Mouse (Mus musculus) limb, embryonic 11.5 days (tissue): Measurements from ENCODE around the gene Ccdc186. TPM values are rescaled to one million over a fixed set of nuclear protein-coding genes. Genes with fewer than 3 reads are reported as not detected.

Source experiments
- ATAC-seq: fragments of 200-750 bp; cut with Nextera tagmentation; 2 replicates; pipeline ENCODE4 v1.8.0; 2017; ENCODE audit warnings: low read depth; ENCODE audit not compliant: insufficient number of reproducible peaks, low FRiP score, low TSS enrichment
- DNase-seq: peaks from one replicate; pipeline ENCODE4 v3.0.0-alpha.2; 2015; ENCODE audit warnings: low spot score
- H3K27ac ChIP-seq: fragments of 300-500 bp; sonication (generic); replicated peaks from 2 replicates; pipeline ENCODE4 v1.5.1; 2014; ENCODE audit warnings: low read depth, mild to moderate bottlenecking, low read length
- H3K27me3 ChIP-seq: fragments of 300-500 bp; sonication (generic); 2 replicates; pipeline ENCODE4 v1.6.1; 2014; ENCODE audit warnings: mild to moderate bottlenecking, low read length, mixed read lengths; ENCODE audit not compliant: control insufficient read depth, insufficient read depth
- H3K36me3 ChIP-seq: fragments of 300-500 bp; sonication (generic); 2 replicates; pipeline ENCODE4 v1.6.1; 2014; ENCODE audit warnings: mild to moderate bottlenecking, low read length, moderate library complexity, mixed read lengths; ENCODE audit not compliant: control insufficient read depth, insufficient read depth
- H3K4me1 ChIP-seq: fragments of 300-500 bp; sonication (generic); 2 replicates; pipeline ENCODE4 v1.6.1; 2014; ENCODE audit warnings: low read length, mixed read lengths; ENCODE audit not compliant: control insufficient read depth, insufficient read depth
- H3K4me2 ChIP-seq: fragments of 300-500 bp; sonication (generic); 2 replicates; pipeline ENCODE4 v1.6.1; 2014; ENCODE audit warnings: low read depth, mild to moderate bottlenecking, moderate library complexity; ENCODE audit not compliant: severe bottlenecking
- H3K4me3 ChIP-seq: fragments of 300-500 bp; sonication (generic); 2 replicates; pipeline ENCODE4 v1.5.1; 2014; ENCODE audit warnings: low read depth, low read length
- H3K9ac ChIP-seq: fragments of 300-500 bp; sonication (generic); 2 replicates; pipeline ENCODE4 v1.6.1; 2014; ENCODE audit warnings: mild to moderate bottlenecking, low read length
- H3K9me3 ChIP-seq: fragments of 300-500 bp; sonication (generic); 2 replicates; pipeline ENCODE4 v1.6.1; 2016; ENCODE audit warnings: low read length; ENCODE audit not compliant: control insufficient read depth
- WGBS: fragments of 180-500 bp; shearing (Covaris S2); extraction: QIAGEN DNeasy Blood & Tissue Kit; methylation state at CpG from one replicate; pipeline ENCODE4 v1.1.7; 2014; 5-methylcytosine and 5-hydroxymethylcytosine counted together
- polyA plus RNA-seq: library from polyadenylated mRNA; unstranded; fragments of >200 nt; fragmentation: Nextera tagmentation; extraction: Ambion mirVana; gene quantifications from 2 replicates; pipeline ENCODE4 v1.2.1, GENCODE M21; 2014

Ccdc186 gene
- polyA plus RNA-seq, 1 experiment from 2014 or later: 19.1 TPM

- Histone ChIP-seq H3K36me3 (no peaks in the 10 kb centered on the region), H3K4me2 (no peak overlapping the region), H3K4me1 (no peaks in the 10 kb centered on the region), H3K4me3 (no peak overlapping the region), H3K27me3 (peaks cover 6% of the 10 kb centered on the region; the same call in 1 of the 2 replicates), H3K9me3 (no peaks in the 10 kb centered on the region), H3K27ac (no peak overlapping the region), H3K9ac (no peak overlapping the region)
- DNase-seq (no peak), ATAC-seq (no peak)
- WGBS: 83% methylated on average over 9 of the region's 9 CpGs
Measured at GRCm38 (mm10) chr19:56829267-56829666, 7.3 kb upstream of the Ccdc186 start.

GRCm38 (mm10) chr19:56828305-56828704, 6.3 kb upstream of the Ccdc186 start:
- ATAC-seq (no peak), DNase-seq (no peak)
- Histone ChIP-seq H3K9me3 (no peaks in the 10 kb centered on the region), H3K4me1 (no peaks in the 10 kb centered on the region), H3K27me3 (peaks cover 6% of the 10 kb centered on the region; the same call in 1 of the 2 replicates), H3K4me3 (no peak overlapping the region), H3K9ac (no peak overlapping the region), H3K4me2 (no peak overlapping the region), H3K27ac (no peak overlapping the region), H3K36me3 (no peaks in the 10 kb centered on the region)
- 82% methylated on average over 11 of the region's 11 CpGs for WGBS

GRCm38 (mm10) chr19:56826047-56826631, 4.1 kb upstream of the Ccdc186 start, which contains the start of gene Tdrd1:
TSS of gene Tdrd1 (plus strand) at chr19:56826209.
- no peak within 1 kb of the TSS; the same call in 1 of the 2 replicates for H3K4me3 ChIP-seq
- 58% methylated on average over 44 of the region's 44 CpGs for WGBS
- no peak within 1 kb of the TSS for H3K9ac ChIP-seq
- ATAC-seq: no peak
- no peaks in the 10 kb centered on the region for H3K9me3 ChIP-seq
- H3K4me2 ChIP-seq: 0 out of 2 replicates have a peak within 1 kb of the TSS, but pooled peaks have one; percentile 5
- peak; percentile 38 for DNase-seq
- H3K27ac ChIP-seq: no peak within 1 kb of the TSS
- H3K27me3 ChIP-seq: no peaks in the 10 kb centered on the region
- no peaks in the 10 kb centered on the region for H3K4me1 ChIP-seq
- H3K36me3 ChIP-seq: no peaks in the 10 kb centered on the region

- WGBS: 21% methylated on average over 10 of the region's 10 CpGs
- H3K9ac ChIP-seq: peak overlapping the region; percentile 40
- H3K9me3 ChIP-seq: no peaks in the 10 kb centered on the region
- peak; percentile 41 for ATAC-seq
- peaks cover 4% of the 10 kb centered on the region; the same call in 1 of the 2 replicates for H3K4me1 ChIP-seq
- no peak for DNase-seq
- H3K27ac ChIP-seq: no peak overlapping the region
- peak overlapping the region; percentile 95 for H3K4me3 ChIP-seq
- H3K36me3 ChIP-seq: no peaks in the 10 kb centered on the region
- H3K4me2 ChIP-seq: peak overlapping the region; percentile 46
- no peaks in the 10 kb centered on the region for H3K27me3 ChIP-seq
Measured at GRCm38 (mm10) chr19:56822448-56822836, 452 bp upstream of the Ccdc186 start.

GRCm38 (mm10) chr19:56821040-56821797, 771 bp downstream of the Ccdc186 start:
- Histone ChIP-seq H3K27ac (no peak overlapping the region), H3K36me3 (no peaks in the 10 kb centered on the region), H3K4me1 (peaks cover 4% of the 10 kb centered on the region; the same call in 1 of the 2 replicates), H3K4me3 (peak overlapping the region; percentile 95), H3K9me3 (no peaks in the 10 kb centered on the region), H3K9ac (peak overlapping the region; percentile 83), H3K4me2 (peak overlapping the region; percentile 58), H3K27me3 (no peaks in the 10 kb centered on the region)
- DNase-seq: no peak
- ATAC-seq: no peak
- WGBS: 8% methylated on average over 22 of the region's 22 CpGs

GRCm38 (mm10) chr19:56817851-56818526, 4.0 kb downstream of the Ccdc186 start:
- 77% methylated on average over 14 of the region's 14 CpGs for WGBS
- Histone ChIP-seq H3K27me3 (no peaks in the 10 kb centered on the region), H3K9me3 (no peaks in the 10 kb centered on the region)

GRCm38 (mm10) chr19:56813360-56813759, 8.6 kb downstream of the Ccdc186 start:
- no peak overlapping the region for H3K9ac ChIP-seq
- no peak overlapping the region for H3K4me3 ChIP-seq
- no peak overlapping the region for H3K4me2 ChIP-seq
- DNase-seq (no peak), ATAC-seq (no peak)
- WGBS: 91% methylated on average over 4 of the region's 4 CpGs
- H3K9me3 ChIP-seq: no peaks in the 10 kb centered on the region
- H3K36me3 ChIP-seq: no peaks in the 10 kb centered on the region; the same call in none of the 2 replicates
- no peaks in the 10 kb centered on the region for H3K27me3 ChIP-seq
- peaks cover 4% of the 10 kb centered on the region; the same call in 1 of the 2 replicates for H3K4me1 ChIP-seq
- no peak overlapping the region for H3K27ac ChIP-seq

More at GRCm38 (mm10) chr19:56817851-56818526, 4.0 kb downstream of the Ccdc186 start:
- no peak overlapping the region for H3K27ac ChIP-seq
- H3K4me2 ChIP-seq: no peak overlapping the region
- H3K4me1 ChIP-seq: peaks cover 4% of the 10 kb centered on the region; the same call in 1 of the 2 replicates
- no peaks in the 10 kb centered on the region for H3K36me3 ChIP-seq
- no peak overlapping the region for H3K4me3 ChIP-seq
- no peak overlapping the region for H3K9ac ChIP-seq
- ATAC-seq: no peak
- DNase-seq: no peak

- Histone ChIP-seq H3K36me3 (peaks cover 3% of the 10 kb centered on the region), H3K9ac (no peak overlapping the region), H3K27me3 (no peaks in the 10 kb centered on the region), H3K4me2 (no peak overlapping the region), H3K27ac (no peak overlapping the region), H3K4me3 (no peak overlapping the region), H3K9me3 (no peaks in the 10 kb centered on the region), H3K4me1 (no peaks in the 10 kb centered on the region)
- DNase-seq (peak; percentile 68), ATAC-seq (no peak)
- 54% methylated on average over 9 of the region's 9 CpGs for WGBS
Measured at GRCm38 (mm10) chr19:56811590-56811989, 10.4 kb downstream of the Ccdc186 start.
